Mouse (Mus musculus) intestine, embryonic 16.5 days (tissue): Measurements from ENCODE around the gene Pcsk4. TPM values are rescaled to one million over a fixed set of nuclear protein-coding genes. Genes with fewer than 3 reads are reported as not detected.
"Not testable (repeated sequence)": the region's sequence is repeated elsewhere in the genome, so short reads cannot be mapped to it uniquely, and the experiment has no call there.

Experiments
- ATAC-seq: fragments of 200-750 bp; cut with Nextera tagmentation; 2 replicates; pipeline ENCODE4 v1.8.0; 2017; ENCODE audit warnings: moderate TSS enrichment, moderate library complexity
- H3K27ac ChIP-seq: fragments of 300-500 bp; sonication (generic); 2 replicates; pipeline ENCODE4 v1.5.1; 2014; ENCODE audit warnings: mild to moderate bottlenecking, low read length
- H3K27me3 ChIP-seq: fragments of 300-500 bp; sonication (generic); replicated peaks from 2 replicates; pipeline ENCODE4 v1.6.1; 2014; ENCODE audit warnings: low read length, control low read depth, mixed read lengths; ENCODE audit not compliant: control insufficient read depth, insufficient read depth
- H3K36me3 ChIP-seq: fragments of 300-500 bp; sonication (generic); 2 replicates; pipeline ENCODE4 v1.6.1; 2014; ENCODE audit warnings: low read length, control low read depth; ENCODE audit not compliant: control insufficient read depth, insufficient read depth
- H3K4me1 ChIP-seq: fragments of 300-500 bp; sonication (generic); 2 replicates; pipeline ENCODE4 v1.6.1; 2014; ENCODE audit warnings: low read length, control low read depth, mixed read lengths; ENCODE audit not compliant: control insufficient read depth, insufficient read depth
- H3K4me2 ChIP-seq: fragments of 300-500 bp; sonication (generic); 2 replicates; pipeline ENCODE4 v1.6.1; 2014; ENCODE audit warnings: low read depth, low read length, control low read depth
- H3K4me3 ChIP-seq: fragments of 300-500 bp; sonication (generic); 2 replicates; pipeline ENCODE4 v1.5.1; 2014; ENCODE audit warnings: mild to moderate bottlenecking, low read length
- H3K9ac ChIP-seq: fragments of 300-500 bp; sonication (generic); 2 replicates; pipeline ENCODE4 v1.6.1; 2014; ENCODE audit warnings: low read depth, low read length
- H3K9me3 ChIP-seq: fragments of 300-500 bp; sonication (generic); 2 replicates; pipeline ENCODE4 v1.6.1; 2016; ENCODE audit warnings: low read length, control low read depth; ENCODE audit not compliant: control insufficient read depth
- WGBS: fragments of 180-500 bp; shearing (Covaris S2); extraction: QIAGEN DNeasy Blood & Tissue Kit; methylation state at CpG from one replicate; pipeline ENCODE4 v1.1.7; 2014; 5-methylcytosine and 5-hydroxymethylcytosine counted together
- polyA plus RNA-seq: library from polyadenylated mRNA; unstranded; fragments of >200 nt; fragmentation: Nextera tagmentation; extraction: Ambion mirVana; gene quantifications from 2 replicates; pipeline ENCODE4 v1.2.1, GENCODE M21; 2015

The Pcsk4 gene
- polyA plus RNA-seq, 1 experiment from 2014 or later: 10.8 TPM

- WGBS: 22% methylated on average over 11 of the region's 11 CpGs
- H3K27me3 ChIP-seq: peaks cover 24% of the 10 kb centered on the region
- no peak overlapping the region for H3K9ac ChIP-seq
- no peaks in the 10 kb centered on the region for H3K9me3 ChIP-seq
- 0 out of 2 replicates have a peak, but pooled peaks have one; percentile 12 for ATAC-seq
- H3K4me1 ChIP-seq: peaks cover 26% of the 10 kb centered on the region
- no peak overlapping the region for H3K4me2 ChIP-seq
- no peak overlapping the region for H3K4me3 ChIP-seq
- H3K27ac ChIP-seq: no peak overlapping the region
- H3K36me3 ChIP-seq: no peaks in the 10 kb centered on the region
Measured at GRCm38 (mm10) chr10:80351896-80352295, 22.6 kb upstream of the Pcsk4 start.

- Histone ChIP-seq H3K9me3 (no peaks in the 10 kb centered on the region), H3K4me2 (no peak overlapping the region), H3K27me3 (peaks cover 13% of the 10 kb centered on the region), H3K27ac (no peak overlapping the region), H3K36me3 (no peaks in the 10 kb centered on the region), H3K4me1 (peaks cover 24% of the 10 kb centered on the region), H3K9ac (no peak overlapping the region), H3K4me3 (no peak overlapping the region)
- WGBS: 9% methylated on average over 7 of the region's 7 CpGs
- ATAC-seq: peak; percentile 77
Measured at GRCm38 (mm10) chr10:80350292-80350691, 21.0 kb upstream of the Pcsk4 start.

DNA sequence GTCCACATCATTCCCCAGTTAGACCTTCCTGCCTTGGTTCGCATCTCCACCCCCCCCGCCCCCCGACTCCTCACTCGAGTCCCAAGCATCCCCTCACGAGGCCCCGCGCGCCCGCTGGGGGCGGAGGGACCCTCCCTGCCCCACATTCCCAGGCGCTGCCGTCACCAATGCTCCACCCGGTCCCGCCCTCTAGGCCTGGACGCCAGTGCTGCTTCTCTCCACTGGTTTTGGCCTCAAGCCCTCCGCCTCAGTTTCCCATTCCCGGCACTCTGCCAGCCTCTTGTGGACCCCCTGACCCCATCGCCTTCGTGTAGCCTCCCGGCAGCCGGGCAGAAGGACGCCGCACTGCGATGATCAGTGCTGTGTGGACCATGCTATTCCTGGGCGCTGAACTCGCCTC, 19.7 kb upstream of the Pcsk4 start:
- Histone ChIP-seq H3K36me3 (no peaks in the 10 kb centered on the region), H3K4me3 (peak overlapping the region; percentile 57), H3K9me3 (no peaks in the 10 kb centered on the region), H3K27ac (no peak overlapping the region), H3K4me1 (peaks cover 35% of the 10 kb centered on the region), H3K9ac (peak overlapping the region; percentile 73), H3K4me2 (peak overlapping the region; percentile 68), H3K27me3 (peaks cover 15% of the 10 kb centered on the region)
- WGBS: 19% methylated on average over 26 of the region's 26 CpGs
- no peak for ATAC-seq

DNA sequence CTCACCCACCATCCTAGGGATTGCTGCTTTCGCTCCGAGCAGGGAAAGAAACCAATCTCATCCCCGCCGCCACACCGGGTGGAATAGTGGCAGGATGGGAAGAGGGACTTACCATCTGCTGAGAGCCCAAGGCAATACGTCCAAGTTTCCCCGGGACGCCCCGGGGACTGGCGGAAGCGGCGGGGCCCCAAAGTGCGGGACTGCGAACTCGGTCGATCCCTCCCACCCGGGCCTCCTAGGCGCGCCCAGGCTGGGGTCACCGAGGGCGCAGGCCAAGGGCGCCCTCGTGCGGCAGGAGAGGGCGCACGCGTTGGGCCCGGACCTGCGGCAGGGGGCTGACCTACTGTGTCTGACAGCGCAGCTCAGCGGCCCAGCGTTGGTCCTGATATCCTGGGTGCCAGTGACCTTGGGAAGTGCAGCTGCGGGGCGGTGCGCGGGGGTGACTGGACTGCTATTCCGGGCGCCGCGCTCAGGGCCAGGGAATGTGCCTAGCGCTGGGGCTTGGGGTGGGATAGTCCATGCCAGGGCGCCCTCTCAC, 19.0 kb upstream of the Pcsk4 start, which contains the start of gene Adamtsl5:
Gene Adamtsl5, minus strand, starts transcription at position 169 of the 538 bp plus-strand sequence.
- Histone ChIP-seq H3K4me2 (peak within 1 kb of the TSS; percentile 68), H3K36me3 (no peaks in the 10 kb centered on the region), H3K4me3 (peak within 1 kb of the TSS; percentile 57), H3K27me3 (peaks cover 15% of the 10 kb centered on the region), H3K4me1 (peaks cover 41% of the 10 kb centered on the region), H3K9me3 (no peaks in the 10 kb centered on the region), H3K27ac (peak within 1 kb of the TSS; percentile 33; the same call in 1 of the 2 replicates), H3K9ac (peak within 1 kb of the TSS; percentile 73)
- peak; percentile 48 for ATAC-seq
- WGBS: 1% methylated on average over 42 of the region's 42 CpGs

GRCm38 (mm10) chr10:80347514-80347967, 18.2 kb upstream of the Pcsk4 start:
- no peak overlapping the region; the same call in 1 of the 2 replicates for H3K27ac ChIP-seq
- peaks cover 18% of the 10 kb centered on the region for H3K27me3 ChIP-seq
- no peaks in the 10 kb centered on the region for H3K9me3 ChIP-seq
- H3K4me3 ChIP-seq: peak overlapping the region; percentile 57
- 14% methylated on average over 17 of the region's 17 CpGs for WGBS
- H3K4me1 ChIP-seq: peaks cover 49% of the 10 kb centered on the region
- ATAC-seq: no peak
- H3K36me3 ChIP-seq: no peaks in the 10 kb centered on the region
- H3K9ac ChIP-seq: peak overlapping the region; percentile 73
- peak overlapping the region; percentile 68 for H3K4me2 ChIP-seq

- Histone ChIP-seq H3K27me3 (peaks cover 34% of the 10 kb centered on the region), H3K4me1 (peaks cover 64% of the 10 kb centered on the region)
- not testable (repeated sequence) for H3K9ac ChIP-seq, ATAC-seq, H3K9me3 ChIP-seq, H3K4me3 ChIP-seq, H3K36me3 ChIP-seq, H3K4me2 ChIP-seq, H3K27ac ChIP-seq
- 80% methylated on average over 5 of the region's 6 CpGs for WGBS
Measured at GRCm38 (mm10) chr10:80345929-80346328, 16.6 kb upstream of the Pcsk4 start.

GRCm38 (mm10) chr10:80345122-80345521, 15.8 kb upstream of the Pcsk4 start:
- peaks cover 64% of the 10 kb centered on the region for H3K4me1 ChIP-seq
- peak overlapping the region; percentile 71 for H3K4me2 ChIP-seq
- peak overlapping the region; percentile 82 for H3K27ac ChIP-seq
- no peaks in the 10 kb centered on the region for H3K36me3 ChIP-seq
- H3K4me3 ChIP-seq: peak overlapping the region; percentile 31
- H3K27me3 ChIP-seq: peaks cover 36% of the 10 kb centered on the region
- 6% methylated on average over 16 of the region's 16 CpGs for WGBS
- H3K9ac ChIP-seq: peak overlapping the region; percentile 42
- H3K9me3 ChIP-seq: no peaks in the 10 kb centered on the region
- peak; percentile 14; the same call in 1 of the 2 replicates for ATAC-seq

- peaks cover 64% of the 10 kb centered on the region for H3K4me1 ChIP-seq
- 27% methylated on average over 9 of the region's 9 CpGs for WGBS
- peak overlapping the region; percentile 2; the same call in 1 of the 2 replicates for H3K4me3 ChIP-seq
- H3K9me3 ChIP-seq: no peaks in the 10 kb centered on the region
- H3K36me3 ChIP-seq: no peaks in the 10 kb centered on the region
- peaks cover 36% of the 10 kb centered on the region for H3K27me3 ChIP-seq
- H3K4me2 ChIP-seq: peak overlapping the region; percentile 71; the same call in 1 of the 2 replicates
- ATAC-seq: peak; percentile 24
- H3K27ac ChIP-seq: peak overlapping the region; percentile 82
- H3K9ac ChIP-seq: peak overlapping the region; percentile 48; the same call in 1 of the 2 replicates
Measured at GRCm38 (mm10) chr10:80344131-80344661, 14.9 kb upstream of the Pcsk4 start.

DNA sequence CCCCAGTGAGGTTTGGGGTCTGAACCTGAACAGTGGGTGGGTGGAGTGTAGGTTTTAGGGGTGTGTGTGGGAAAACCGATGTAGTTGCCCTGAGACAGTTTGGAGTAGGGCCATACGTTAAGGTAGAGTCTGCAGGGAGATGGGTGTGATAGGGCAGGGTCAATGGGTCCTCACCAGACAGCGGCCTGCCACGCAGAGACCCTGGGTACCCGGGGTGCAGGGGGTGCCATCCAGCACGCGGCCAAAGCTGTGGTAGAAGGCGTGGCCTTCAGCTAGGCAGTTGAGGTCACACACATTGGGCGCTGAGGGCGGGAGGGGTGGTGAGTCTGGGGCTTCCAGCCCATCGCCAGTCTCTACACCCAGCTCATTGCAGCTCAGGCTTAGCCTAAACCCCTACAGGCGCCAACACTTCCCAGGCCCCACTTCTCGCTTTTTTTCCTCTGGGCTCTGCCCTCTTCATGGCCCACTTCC, 14.2 kb upstream of the Pcsk4 start:
- Histone ChIP-seq H3K4me2 (peak overlapping the region; percentile 71), H3K4me3 (peak overlapping the region; percentile 42), H3K4me1 (peaks cover 58% of the 10 kb centered on the region), H3K36me3 (no peaks in the 10 kb centered on the region), H3K9ac (peak overlapping the region; percentile 48), H3K9me3 (no peaks in the 10 kb centered on the region), H3K27me3 (peaks cover 36% of the 10 kb centered on the region), H3K27ac (peak overlapping the region; percentile 82)
- ATAC-seq: no peak
- 28% methylated on average over 13 of the region's 13 CpGs for WGBS
